Mouse (Mus musculus): ENCODE results near the gene Tmem160. TPM values are rescaled to one million over a fixed set of nuclear protein-coding genes. Genes with fewer than 3 reads are reported as not detected.

The Tmem160 gene
- 10 to 100 TPM; 85.0 to 86.8 TPM for total RNA-seq (2021)
- long read RNA-seq, experiment 1, transcript Tmem160-201 (3 exons, 815 nt) = major isoform, 70 of 105 reads
- long read RNA-seq, experiment 1, partial matches to known transcripts = 34 of 105 reads
- long read RNA-seq, experiment 1, other reads (novel, unspliced or antisense) = 0 of 105 reads
- long read RNA-seq, experiment 2, transcript Tmem160-201 (3 exons, 815 nt) = major isoform, 66 of 123 reads
- long read RNA-seq, experiment 2, partial matches to known transcripts = 54 of 123 reads
- long read RNA-seq, experiment 2, other reads (novel, unspliced or antisense) = 0 of 123 reads

- intact Hi-C loops (cut with DNase I) = no loop called here
- peak; percentile 85 to 90 for DNase-seq
Measured at GRCm38 (mm10) chr7:16452587-16453073, at the start of gene Tmem160. Tmem160 (plus strand) TSS chr7:16452779.

DNA sequence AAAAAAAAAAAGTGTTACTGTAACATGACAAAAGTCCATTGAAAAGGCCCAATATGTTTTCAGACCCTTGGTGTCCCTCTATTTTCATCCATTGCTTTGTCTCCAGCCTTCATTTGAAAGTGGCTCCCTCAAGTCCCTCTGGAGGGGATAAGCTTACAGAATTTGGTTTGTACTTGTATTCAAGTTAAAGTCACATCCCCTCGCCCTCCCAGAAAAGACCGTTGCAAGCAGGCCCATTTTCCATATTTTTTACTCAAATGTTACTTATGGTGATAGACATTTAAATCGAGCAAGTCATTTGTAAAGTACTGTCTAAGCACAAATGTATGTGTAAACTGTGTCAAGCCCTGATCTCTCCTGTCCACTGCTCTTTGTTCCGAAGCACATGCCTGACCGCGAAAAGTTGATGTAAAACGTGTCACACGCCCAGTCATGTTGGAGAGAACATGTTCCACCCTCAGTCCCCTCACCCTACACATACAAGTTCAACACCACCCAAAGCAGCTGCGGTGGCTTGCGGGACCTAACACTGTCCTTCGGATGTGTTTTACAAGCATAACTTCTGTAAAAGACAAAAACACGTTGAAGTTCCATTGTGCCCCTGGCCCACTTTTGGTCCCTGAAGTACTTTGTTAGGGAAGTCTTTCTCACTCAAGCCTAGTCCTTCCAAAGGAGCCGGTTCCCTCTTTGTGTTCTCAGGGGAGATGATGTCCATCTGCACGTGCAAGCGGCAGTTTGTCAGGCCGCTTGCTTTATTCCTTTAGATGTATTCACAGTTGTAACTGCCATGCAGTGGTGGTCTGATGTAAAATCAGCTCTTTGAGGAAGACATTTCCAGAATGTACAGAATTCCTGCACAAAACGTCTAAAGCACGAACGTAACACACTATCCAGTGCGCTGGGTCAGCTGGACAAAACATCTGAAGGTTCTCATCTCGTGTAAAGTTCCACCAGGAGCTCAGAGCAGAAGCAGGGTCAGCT is 49.3 kb upstream of the Tmem160 start:
- intact Hi-C loops (cut with DNase I) = no loop called here
- DNase-seq = peak in 1 of 2 experiments; percentile 42

- intact Hi-C loops (cut with DNase I) = no loop called here
- DNase-seq = peak; percentile 24 to 40
Measured at GRCm38 (mm10) chr7:16404315-16405072, 48.1 kb upstream of the Tmem160 start.

DNA sequence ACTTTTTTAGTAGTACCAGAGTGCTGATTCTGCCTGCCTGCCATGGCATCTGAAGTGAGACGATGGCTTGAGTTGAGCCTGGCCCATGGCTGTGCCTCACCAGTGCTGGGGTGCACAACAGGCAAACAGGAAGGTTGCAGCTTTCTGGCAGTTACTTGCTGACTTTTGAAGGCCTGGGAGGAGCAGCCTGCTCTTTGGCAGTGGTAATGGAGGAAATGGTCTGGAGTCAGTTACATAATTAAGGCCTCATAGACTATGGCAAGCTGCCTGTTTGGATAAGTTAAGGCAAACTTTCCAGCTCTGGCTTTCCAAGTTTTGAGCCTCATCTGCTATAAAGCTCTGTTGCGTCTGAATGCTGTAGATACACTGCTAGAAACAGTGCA is 47.5 kb upstream of the Tmem160 start:
- peak; percentile 58 to 65 for DNase-seq
- intact Hi-C loops (cut with DNase I) = no loop called here

GRCm38 (mm10) chr7:16405516-16406351 is 46.8 kb upstream of the Tmem160 start:
- peak; percentile 66 to 77 for DNase-seq
- intact Hi-C loops (cut with DNase I) = no loop called here

GRCm38 (mm10) chr7:16406978-16407377 is 45.6 kb upstream of the Tmem160 start:
- intact Hi-C loops (cut with DNase I) = no loop called here
- no peak for DNase-seq

GRCm38 (mm10) chr7:16411100-16411499 is 41.5 kb upstream of the Tmem160 start:
- intact Hi-C loops (cut with DNase I) = no loop called here
- DNase-seq = no peak

DNA sequence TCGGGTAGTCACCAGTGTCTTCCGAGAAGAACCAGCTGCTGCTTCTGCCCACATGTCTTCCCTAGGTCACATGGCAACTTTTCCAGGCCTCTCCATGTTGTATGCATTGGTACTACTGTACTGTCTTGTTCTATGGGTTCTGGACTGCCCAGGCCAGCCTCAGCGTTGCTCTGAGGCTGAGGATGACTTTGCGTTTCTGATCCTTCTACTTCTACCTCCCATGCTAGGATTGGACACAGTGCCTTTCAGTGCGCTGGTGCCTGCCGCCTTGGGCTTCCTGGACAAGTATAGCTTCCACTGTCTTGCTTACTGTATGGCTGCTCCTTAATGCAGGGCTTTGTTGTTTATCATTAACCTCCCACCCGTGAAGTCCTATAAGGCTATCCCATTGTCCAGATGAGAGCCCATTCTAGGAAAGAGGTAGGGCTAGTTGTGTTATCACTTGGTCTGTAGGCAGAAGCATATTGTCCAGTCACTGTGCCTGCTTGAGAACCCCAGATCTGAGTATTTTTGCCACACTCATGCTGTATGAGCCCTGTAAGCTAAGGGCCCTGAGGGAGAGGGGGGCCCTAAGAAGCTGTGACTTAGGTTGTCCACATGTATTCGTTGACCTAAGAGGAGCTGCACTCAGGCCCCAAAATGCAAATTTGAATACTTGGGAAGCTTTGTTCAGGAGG is 40.2 kb upstream of the Tmem160 start:
- no peak for DNase-seq
- intact Hi-C loops (cut with DNase I) = no loop called here

DNA sequence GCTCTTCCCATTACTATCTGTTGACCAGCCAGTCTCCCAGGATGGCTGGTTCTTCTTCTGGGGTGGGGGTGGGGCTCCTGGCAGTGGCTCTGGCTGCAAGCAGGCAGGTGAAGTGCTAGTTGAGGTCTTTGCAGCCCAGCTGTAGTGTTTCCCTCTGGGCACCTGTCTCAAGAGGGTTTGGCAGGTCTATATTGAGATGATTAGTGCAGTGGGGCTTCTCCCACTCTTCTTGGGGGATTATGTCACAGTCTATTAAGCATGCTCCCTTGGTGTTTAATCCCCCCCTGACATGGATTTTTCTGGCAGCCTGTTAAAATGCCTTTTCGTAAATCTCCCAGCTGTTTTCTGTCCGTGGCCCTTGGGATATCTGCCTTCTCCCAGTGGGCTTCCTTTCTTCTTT is 39.6 kb upstream of the Tmem160 start:
- DNase-seq = no peak
- intact Hi-C loops (cut with DNase I) = no loop called here

DNA sequence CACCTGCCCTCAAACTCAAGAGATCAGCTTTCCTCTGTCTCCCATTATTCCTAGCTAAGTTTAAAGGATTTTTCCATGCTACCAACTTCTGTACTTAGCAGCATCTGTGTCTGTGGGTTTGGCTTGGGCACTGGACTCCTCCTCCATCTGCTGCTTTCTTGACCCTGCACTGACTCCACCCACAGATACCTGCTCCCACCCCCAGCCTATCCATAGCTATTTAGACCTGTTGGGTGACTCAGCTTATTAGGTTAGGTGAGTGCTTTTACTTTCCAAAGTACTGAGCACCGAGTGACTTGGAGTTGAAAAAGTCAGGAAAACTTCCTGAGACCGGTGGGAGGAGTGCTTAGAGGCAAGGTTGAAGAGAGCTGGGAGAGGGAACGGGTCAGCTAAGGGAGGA is 37.2 kb upstream of the Tmem160 start:
- DNase-seq = no peak
- intact Hi-C loops (cut with DNase I) = no loop called here

GRCm38 (mm10) chr7:16417141-16417771 is 35.3 kb upstream of the Tmem160 start:
- intact Hi-C loops (cut with DNase I) = no loop called here
- DNase-seq = peak; percentile 53 to 74

DNA sequence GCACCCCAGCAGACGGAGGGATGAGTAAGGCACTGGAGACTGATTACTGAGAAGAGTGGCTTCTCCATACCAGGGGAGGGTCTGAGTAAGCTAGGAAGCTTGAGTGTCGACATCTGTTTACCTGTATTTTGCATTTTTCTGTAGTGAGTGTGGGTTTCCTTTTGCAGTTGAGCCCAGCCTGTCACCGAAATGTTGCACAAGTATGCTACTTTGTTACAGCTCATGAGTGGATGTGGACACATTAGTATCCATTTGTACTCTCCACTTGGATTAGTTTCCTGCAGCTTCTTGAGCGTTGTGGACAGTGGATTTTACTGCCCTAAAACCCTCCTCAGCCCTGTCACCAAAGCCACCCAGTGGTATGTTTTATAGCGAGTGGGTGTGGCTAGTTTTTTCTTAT is 33.9 kb upstream of the Tmem160 start:
- no peak for DNase-seq
- intact Hi-C loops (cut with DNase I) = no loop called here

DNA sequence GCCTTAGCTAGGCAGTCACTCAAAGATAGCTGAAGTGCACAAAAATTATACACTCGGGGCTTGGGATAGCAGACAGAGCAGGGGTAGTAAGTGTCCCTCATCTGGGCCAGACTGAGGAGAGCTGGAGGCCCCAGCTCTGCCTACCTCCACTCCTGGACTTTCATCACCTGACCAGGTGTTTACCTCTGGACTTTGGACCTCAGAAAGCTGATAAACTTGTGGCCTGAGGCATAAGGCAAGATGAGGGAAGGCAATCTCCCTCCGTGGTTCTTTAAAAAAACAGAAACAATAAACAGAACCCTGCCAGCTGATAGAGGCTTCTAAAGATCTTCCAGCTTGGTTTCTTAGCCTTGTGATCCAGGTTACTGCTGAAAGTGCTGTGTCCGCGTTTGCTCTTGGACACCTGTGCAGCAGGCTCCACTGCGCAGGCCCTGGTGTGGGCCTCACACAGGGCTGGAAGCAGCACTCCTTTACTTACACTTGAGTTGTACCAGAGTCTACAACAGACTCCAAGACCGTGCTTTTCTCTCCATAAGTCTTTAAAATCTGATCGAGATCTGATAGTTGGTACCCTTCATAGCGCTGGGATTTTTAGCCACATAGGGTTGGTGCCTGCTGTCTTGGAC is 32.0 kb upstream of the Tmem160 start:
- DNase-seq = no peak
- intact Hi-C loops (cut with DNase I) = loop anchor here (10.0 kb wide), 1 partner anchor 46 kb away; no protein-coding TSS in a partner anchor

DNA sequence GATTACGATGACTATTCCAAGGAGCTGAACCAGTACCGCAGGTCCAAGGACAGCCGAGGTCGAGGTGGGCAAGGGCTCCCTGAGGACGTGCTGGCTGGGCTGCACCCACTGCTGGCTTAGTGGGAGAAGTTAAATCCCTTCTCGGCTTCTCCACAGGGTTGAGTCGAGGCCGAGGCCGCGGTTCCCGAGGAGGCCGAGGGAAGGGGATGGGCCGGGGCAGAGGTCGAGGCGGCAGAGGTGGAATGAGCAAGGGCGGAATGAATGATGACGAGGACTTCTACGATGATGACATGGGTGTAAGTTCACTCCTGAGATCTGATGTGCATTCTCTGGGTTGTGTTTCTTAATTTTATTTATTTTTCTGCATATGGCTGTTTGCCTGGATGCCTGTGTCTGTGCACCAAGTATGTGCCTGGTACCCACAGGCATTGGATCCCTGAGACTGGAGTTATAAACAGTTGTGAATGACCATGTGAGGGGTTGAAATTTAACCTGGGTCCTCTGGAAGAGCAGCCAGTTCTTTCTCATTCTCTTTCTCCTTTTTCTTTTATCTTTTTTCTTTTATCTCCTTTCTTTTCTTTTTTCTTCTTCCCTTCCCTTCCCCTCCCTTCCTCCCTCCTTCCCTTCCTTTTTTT is 30.2 kb upstream of the Tmem160 start:
- no peak for DNase-seq
- intact Hi-C loops (cut with DNase I) = loop anchor here (10.0 kb wide), 1 partner anchor 48 kb away; no protein-coding TSS in a partner anchor

- intact Hi-C loops (cut with DNase I) = loop anchor here (10.0 kb wide), 1 partner anchor 49 kb away; no protein-coding TSS in a partner anchor
- no peak for DNase-seq
Measured at GRCm38 (mm10) chr7:16423731-16424130, 28.8 kb upstream of the Tmem160 start.

DNA sequence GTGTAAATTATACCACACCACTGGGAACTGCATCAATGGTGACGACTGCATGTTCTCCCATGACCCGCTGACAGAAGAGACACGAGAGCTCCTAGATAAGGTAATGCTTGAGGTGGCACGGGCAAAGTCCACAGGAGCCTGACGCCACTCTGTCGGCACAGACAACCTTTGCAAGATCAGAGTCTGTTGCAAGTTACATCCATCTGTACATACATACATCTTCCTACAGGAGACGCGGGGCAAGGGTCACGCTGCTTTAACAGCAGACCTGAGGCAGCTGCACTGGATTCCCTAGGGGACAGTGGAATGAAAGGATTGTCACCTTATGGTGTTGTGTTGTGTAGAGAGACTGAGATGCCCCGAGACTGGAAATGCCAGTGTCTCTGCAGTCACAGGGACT is 26.9 kb upstream of the Tmem160 start:
- no peak for DNase-seq
- intact Hi-C loops (cut with DNase I) = loop anchor here (1.0 to 10.0 kb wide), 2 partner anchors 29 to 51 kb away; no protein-coding TSS in a partner anchor

DNA sequence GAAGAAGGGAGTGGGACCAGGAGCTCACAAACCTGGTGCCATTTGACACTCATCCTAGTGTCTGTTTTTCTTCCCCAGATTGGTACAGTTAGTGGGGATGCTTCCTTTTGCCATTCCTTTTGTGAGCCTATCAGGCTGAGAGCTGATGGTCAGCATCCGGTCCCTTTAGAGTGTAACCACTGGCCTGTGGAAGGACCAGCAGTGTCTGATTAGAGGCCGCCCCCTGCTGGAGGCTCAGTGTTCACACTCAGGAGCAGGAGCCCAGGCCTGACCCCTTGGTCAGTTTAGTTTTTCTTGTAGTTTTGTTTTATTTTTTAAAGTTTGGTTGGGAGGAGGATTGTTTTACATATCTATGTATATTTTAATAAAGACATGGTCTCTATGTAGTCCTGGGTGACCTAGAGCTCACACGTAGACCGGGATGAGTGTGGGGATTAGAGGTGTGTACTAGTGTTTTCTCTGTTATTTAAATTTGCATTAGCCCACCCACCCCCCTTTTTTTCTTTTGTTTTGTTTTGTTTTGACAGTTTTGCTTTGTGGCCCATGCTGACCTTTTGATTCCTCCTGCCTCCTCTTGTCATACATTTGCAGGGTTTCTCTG is 26.4 kb upstream of the Tmem160 start:
- intact Hi-C loops (cut with DNase I) = loop anchor here (1.0 to 10.0 kb wide), 2 partner anchors 30 to 51 kb away; no protein-coding TSS in a partner anchor
- peak; percentile 89 to 94 for DNase-seq

Measured in heart, postnatal 14 days (tissue).